Mouse (Mus musculus) ES-Bruce4 (cell line): ENCODE measurements around the gene Dnaaf2. TPM values are rescaled to one million over a fixed set of nuclear protein-coding genes. Genes with fewer than 3 reads are reported as not detected.

ENCODE experiments used
- H3K27ac ChIP-seq: 2 replicates; pipeline ENCODE4 v1.5.1; 2012; ENCODE audit warnings: low read length, inconsistent platforms; ENCODE audit not compliant: insufficient read depth
- H3K27me3 ChIP-seq: 2 replicates; pipeline ENCODE4 v1.6.1; 2012; ENCODE audit warnings: mild to moderate bottlenecking, low read length, inconsistent platforms; ENCODE audit not compliant: control insufficient read depth, poor library complexity, insufficient read depth, severe bottlenecking
- H3K36me3 ChIP-seq: 2 replicates; pipeline ENCODE4 v1.6.1; 2012; ENCODE audit warnings: inconsistent platforms, mild to moderate bottlenecking, low read length, moderate library complexity; ENCODE audit not compliant: control insufficient read depth, poor library complexity, insufficient read depth, severe bottlenecking
- H3K4me1 ChIP-seq: one replicate; pipeline ENCODE4 v1.8.1; 2011; ENCODE audit warnings: low read length; ENCODE audit not compliant: control insufficient read depth, insufficient read depth
- H3K4me3 ChIP-seq: 2 replicates; pipeline ENCODE4 v1.5.1; 2011; ENCODE audit warnings: low read depth, mild to moderate bottlenecking, low read length
- H3K9ac ChIP-seq: 2 replicates; pipeline ENCODE4 v1.6.1; 2012; ENCODE audit warnings: low read depth, mild to moderate bottlenecking, inconsistent platforms; ENCODE audit not compliant: poor library complexity, severe bottlenecking
- H3K9me3 ChIP-seq: replicated peaks from 2 replicates; pipeline ENCODE4 v1.6.1; 2012; ENCODE audit warnings: mild to moderate bottlenecking, low read length, inconsistent platforms; ENCODE audit not compliant: control insufficient read depth, poor library complexity, insufficient read depth, severe bottlenecking
- CTCF ChIP-seq: IDR thresholded peaks from one replicate; pipeline ENCODE4 v1.8.1; 2011; ENCODE audit warnings: low read depth, low read length
- EP300 ChIP-seq: IDR thresholded peaks from 2 replicates; pipeline ENCODE4 v1.6.1; 2011; ENCODE audit warnings: low read depth, low read length; ENCODE audit not compliant: insufficient read depth
- POLR2A ChIP-seq: IDR thresholded peaks from one replicate; pipeline ENCODE4 v1.8.1; 2011; ENCODE audit warnings: low read length; ENCODE audit not compliant: insufficient read depth
- polyA plus RNA-seq: library from polyadenylated mRNA; stranded (reverse); fragments of >200 nt; gene quantifications from 2 replicates; pipeline ENCODE4 v1.2.4, GENCODE M21; 2011; ENCODE audit warnings: low read depth; ENCODE audit not compliant: missing spikeins, insufficient read depth, insufficient read length

Dnaaf2 gene
- polyA plus RNA-seq, 1 experiment: 3.7 TPM

- Histone ChIP-seq H3K36me3 (no peaks in the 10 kb centered on the region), H3K9me3 (no peaks in the 10 kb centered on the region), H3K9ac (no peak overlapping the region), H3K27ac (no peak overlapping the region), H3K4me3 (no peak overlapping the region), H3K27me3 (no peaks in the 10 kb centered on the region), H3K4me1 (no peaks in the 10 kb centered on the region)
- no peak for TF ChIP-seq CTCF
- no peak for TF ChIP-seq EP300
- TF ChIP-seq POLR2A: no peak
These were observed 48.2 kb downstream of the Dnaaf2 start for GRCm38 (mm10) chr12:69150049-69150448.

- Histone ChIP-seq H3K4me3 (no peak overlapping the region), H3K9me3 (no peaks in the 10 kb centered on the region), H3K4me1 (no peaks in the 10 kb centered on the region), H3K27me3 (no peaks in the 10 kb centered on the region), H3K36me3 (no peaks in the 10 kb centered on the region), H3K27ac (no peak overlapping the region), H3K9ac (no peak overlapping the region)
- TF ChIP-seq POLR2A: no peak
- no peak for TF ChIP-seq EP300
These were observed 51.0 kb downstream of the Dnaaf2 start for GRCm38 (mm10) chr12:69147166-69147735.

GRCm38 (mm10) chr12:69143460-69143859 is 54.8 kb downstream of the Dnaaf2 start:
- Histone ChIP-seq H3K9me3 (no peaks in the 10 kb centered on the region), H3K9ac (no peak overlapping the region), H3K27me3 (no peaks in the 10 kb centered on the region), H3K27ac (no peak overlapping the region), H3K4me1 (no peaks in the 10 kb centered on the region), H3K36me3 (no peaks in the 10 kb centered on the region), H3K4me3 (no peak overlapping the region)
- TF ChIP-seq POLR2A (no peak), CTCF (no peak), EP300 (no peak)

- H3K4me3 ChIP-seq: no peak overlapping the region
- no peak overlapping the region for H3K9ac ChIP-seq
- no peak for TF ChIP-seq CTCF
- no peak for TF ChIP-seq EP300
- no peak for TF ChIP-seq POLR2A
- H3K9me3 ChIP-seq: no peaks in the 10 kb centered on the region
- no peak overlapping the region for H3K27ac ChIP-seq
- no peaks in the 10 kb centered on the region for H3K36me3 ChIP-seq
- H3K4me1 ChIP-seq: no peaks in the 10 kb centered on the region
- no peaks in the 10 kb centered on the region for H3K27me3 ChIP-seq
These were observed 58.4 kb downstream of the Dnaaf2 start for GRCm38 (mm10) chr12:69139841-69140240.

- TF ChIP-seq CTCF (no peak), EP300 (no peak), POLR2A (no peak)
- Histone ChIP-seq H3K9me3 (no peaks in the 10 kb centered on the region), H3K27me3 (no peaks in the 10 kb centered on the region), H3K4me1 (no peaks in the 10 kb centered on the region), H3K27ac (no peak overlapping the region), H3K36me3 (no peaks in the 10 kb centered on the region), H3K9ac (no peak overlapping the region), H3K4me3 (no peak overlapping the region)
These were observed 59.0 kb downstream of the Dnaaf2 start for GRCm38 (mm10) chr12:69139201-69139600.

Other genes with a start within 250 kb of the Dnaaf2 start
- 1,335 and 1,350 TPM in 2 replicates for gene Rps29, start 39.2 kb downstream of the Dnaaf2 start, polyA plus RNA-seq
- 7.5 and 10.3 TPM in 2 replicates for gene Lrr1, start 29.6 kb downstream of the Dnaaf2 start, polyA plus RNA-seq
- gene Rpl36al, start 14.3 kb downstream of the Dnaaf2 start, polyA plus RNA-seq: 699 and 714 TPM in 2 replicates
- 23.9 and 24.8 TPM in 2 replicates for gene Mgat2, start 14.3 kb downstream of the Dnaaf2 start, polyA plus RNA-seq
- gene Gm49383, start 1.3 kb downstream of the Dnaaf2 start, polyA plus RNA-seq: 15.1 and 15.4 TPM in 2 replicates
- 27.7 and 32.7 TPM in 2 replicates for gene Gm49384, start 5.8 kb upstream of the Dnaaf2 start, polyA plus RNA-seq
- 26.6 and 27.8 TPM in 2 replicates for gene Pole2, start 29.8 kb upstream of the Dnaaf2 start, polyA plus RNA-seq
- 2.0 and 3.3 TPM in 2 replicates for gene Klhdc1, start 42.7 kb upstream of the Dnaaf2 start, polyA plus RNA-seq
- 65.1 and 68.2 TPM in 2 replicates for gene Klhdc2, start 98.3 kb upstream of the Dnaaf2 start, polyA plus RNA-seq
- gene Nemf, start 158.7 kb upstream of the Dnaaf2 start, polyA plus RNA-seq: 75.0 and 79.1 TPM in 2 replicates
- 78.0 and 86.6 TPM in 2 replicates for gene Arf6, start 173.7 kb upstream of the Dnaaf2 start, polyA plus RNA-seq
- gene Gm9887, start 174.0 kb upstream of the Dnaaf2 start, polyA plus RNA-seq: not detected in 2 replicates